Mouse (Mus musculus) cerebellum, adult 2 months (tissue): ENCODE data around the gene Rbms3.

Source experiments
- CTCF ChIP-seq: fragments of 200-500 bp; IDR thresholded peaks from 2 replicates; pipeline ENCODE4 v1.5.1; 2011; ENCODE audit warnings: low read depth, mild to moderate bottlenecking, control low read depth, low read length, moderate library complexity, borderline replicate concordance; ENCODE audit not compliant: insufficient read depth
- POLR2A ChIP-seq: fragments of 200-500 bp; IDR thresholded peaks from 2 replicates; pipeline ENCODE4 v1.6.1; 2011; ENCODE audit warnings: low read length, control low read depth, borderline replicate concordance; ENCODE audit not compliant: insufficient read depth

DNA sequence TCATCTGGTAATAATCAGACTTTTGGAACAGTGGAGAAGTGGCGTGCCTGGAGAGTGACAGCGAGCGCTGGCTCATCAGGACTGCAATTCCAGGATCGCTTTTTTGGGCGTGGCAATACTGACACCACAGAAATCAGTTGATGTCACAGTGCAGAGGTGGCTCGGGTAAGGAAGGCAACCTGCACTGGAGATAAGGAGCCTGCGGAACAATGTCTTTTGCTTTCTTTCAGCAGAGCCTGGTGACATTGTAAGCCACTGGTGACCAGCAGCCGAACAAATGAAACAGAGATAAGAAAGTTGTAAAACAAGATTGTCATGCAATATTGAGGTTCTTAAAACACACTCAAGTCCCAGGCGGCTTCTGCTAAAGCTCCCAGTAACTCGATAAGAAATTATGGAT is 998.9 kb downstream of the Rbms3 start:
- TF ChIP-seq CTCF (no peak), POLR2A (no peak)
